Mouse (Mus musculus): Measurements from ENCODE around the gene Prss54.

DNA sequence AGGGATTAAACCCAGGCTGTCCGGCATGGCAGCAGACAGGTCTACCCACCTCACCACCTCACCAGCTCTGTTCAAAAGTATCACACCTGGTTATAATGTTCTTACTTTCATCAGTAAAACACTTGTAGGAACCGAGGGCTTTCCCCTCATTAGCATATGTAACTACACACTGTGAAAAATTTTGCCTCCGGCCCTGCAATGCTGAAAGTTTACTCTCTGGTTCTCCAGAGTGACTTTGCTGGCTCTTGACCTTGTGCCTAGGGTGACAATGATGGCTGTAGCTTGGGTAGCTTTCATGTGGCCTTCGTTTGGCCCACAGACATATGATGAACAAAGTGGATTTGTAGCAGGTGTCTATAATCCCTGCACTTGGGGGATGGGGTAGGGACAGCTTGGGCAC lies 29.2 kb downstream of the Prss54 start:
- TF ChIP-seq CTCF (IDR thresholded peaks at IDR 0.05; ENCODE audit: control insufficient read depth, insufficient read depth, insufficient replicate concordance, low read depth, low read length) (no peak), POLR2A (IDR thresholded peaks at IDR 0.05; ENCODE audit: control insufficient read depth, low read depth, low read length) (no peak)

Measured in testis, adult 2 months (tissue).